Comparison of ENCODE assay signal across 20 mouse cellular contexts in the genomic region with DNA sequence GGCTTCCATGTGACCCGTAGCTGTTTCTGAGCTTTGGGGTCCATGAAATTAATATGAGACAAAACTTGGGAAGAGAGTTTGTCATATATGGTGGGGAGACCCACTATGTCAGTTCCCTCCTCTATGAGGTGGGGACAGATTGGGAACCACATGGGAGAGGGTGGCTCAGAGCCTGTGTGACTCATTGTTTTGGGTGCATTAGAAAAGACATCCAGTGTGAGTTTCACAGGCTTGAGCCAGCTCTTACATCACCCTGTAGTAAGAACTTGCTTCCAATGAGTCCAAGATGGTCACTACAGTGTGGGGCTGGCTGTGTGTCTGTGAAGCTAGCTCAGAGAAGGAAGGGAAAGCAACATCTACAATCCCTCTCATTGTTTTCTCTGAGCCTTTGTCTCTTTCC.
DNase-seq lines count a peak whose midpoint lies in the region; ATAC-seq lines count a peak whose summit lies in the region.
"Had no signal": no experiment of that assay in that cellular context is flagged by ENCODE, and none has a peak within 500 bp of the region (broad histone marks: within the 10 kb centered on the region; RNA-seq: fewer than 3 reads in every experiment).

No protein-coding gene starts in this region.

- H3K27ac ChIP-seq in forebrain, embryonic 16.5 days (ENCODE audit: low read length): no peak overlapping the region; the same call in none of the 2 replicates
- H3K27ac ChIP-seq: layer of hippocampus, adult 2 months had no signal

- H3K4me3 ChIP-seq in forebrain, embryonic 16.5 days (replicated peaks; ENCODE audit: low read length): no peak overlapping the region
- H3K4me3 ChIP-seq: heart, embryonic 12.5 days; layer of hippocampus, adult 2 months; megakaryocyte, embryonic 14.5 days had no signal

- WGBS in forebrain, embryonic 16.5 days: 84% methylated on average over 1 of the region's 1 CpGs

- no peak for DNase-seq in frontal cortex, postnatal 25 days (ENCODE audit: low spot score in 2 of 2)
- DNase-seq in layer of hippocampus, adult 11-12 months (ENCODE audit: low spot score): peak; percentile 28
- no peak for DNase-seq in layer of hippocampus, adult 9-10 months (ENCODE audit: low spot score)
- peak; percentile 36 for DNase-seq in MN1 (ENCODE audit: low spot score)
- no peak for DNase-seq in cerebellum, postnatal 4 days (ENCODE audit: low spot score in 2 of 2)
- DNase-seq: B cell, adult 2 months; cerebellum, postnatal 10 days; liver; liver, postnatal 0 days; lung, postnatal 14 days; right cerebral cortex, postnatal 4 days; thymus, postnatal 36 days had no signal

- H3K36me3 ChIP-seq in forebrain, embryonic 16.5 days (ENCODE audit: control insufficient read depth, insufficient read depth): no peaks in the 10 kb centered on the region
- H3K36me3 ChIP-seq: heart, embryonic 12.5 days had no signal

- no peaks in the 10 kb centered on the region for H3K27me3 ChIP-seq in forebrain, embryonic 16.5 days (replicated peaks; ENCODE audit: control insufficient read depth, insufficient read depth, low read length)
- H3K27me3 ChIP-seq: heart, embryonic 12.5 days; megakaryocyte, embryonic 14.5 days; Patski had no signal

- H3K4me2 ChIP-seq in forebrain, embryonic 16.5 days (ENCODE audit: low read length): no peak overlapping the region
- H3K4me2 ChIP-seq: heart, embryonic 12.5 days had no signal

- H3K9ac ChIP-seq in forebrain, embryonic 16.5 days (replicated peaks; ENCODE audit: low read depth, low read length): no peak overlapping the region
- H3K9ac ChIP-seq: heart, embryonic 12.5 days; liver, postnatal 0 days had no signal

- H3K4me1 ChIP-seq in forebrain, embryonic 16.5 days (replicated peaks; ENCODE audit: control insufficient read depth, insufficient read depth, low read length): no peaks in the 10 kb centered on the region
- H3K4me1 ChIP-seq: heart, embryonic 12.5 days; megakaryocyte, embryonic 14.5 days had no signal

- ATAC-seq in frontal cortex, adult (ENCODE audit: low TSS enrichment): peak; percentile 65; the same call in 1 of the 2 replicates
- peak; percentile 62; the same call in 1 of the 2 replicates for ATAC-seq in forebrain, embryonic 16.5 days
- ATAC-seq: intestine, embryonic 16.5 days; liver, postnatal 0 days; midbrain, embryonic 16.5 days; Patski had no signal

- no peaks in the 10 kb centered on the region for H3K9me3 ChIP-seq in forebrain, embryonic 16.5 days (ENCODE audit: control insufficient read depth, low read length)
- H3K9me3 ChIP-seq: heart, embryonic 12.5 days; megakaryocyte, embryonic 14.5 days had no signal

Comparison
In these comparisons a context has a peak if more than half of its experiments do, and no peak if none do; other contexts are left out.
1. DNase-seq: peak in layer of hippocampus, adult 11-12 months (single experiment) and MN1 (single experiment); none in frontal cortex, postnatal 25 days (0 of 2), layer of hippocampus, adult 9-10 months (single experiment) and cerebellum, postnatal 4 days (0 of 2).